Mouse (Mus musculus): ENCODE measurements around the gene Sln. TPM values are rescaled to one million over a fixed set of nuclear protein-coding genes. Genes with fewer than 3 reads are reported as not detected.

Gene Sln
- polyA plus RNA-seq (2012; fragmentation: generic; extraction: Trizol): not detected

GRCm38 (mm10) chr9:53849864-53850263 is at the start of gene Sln:
Gene Sln, plus strand, starts transcription at chr9:53850164.

Other genes with a start within 250 kb of the Sln start
- 10 to 100 TPM; 11.2 to 48.1 TPM for gene Acat1, start 239.8 kb upstream of the Sln start, polyA plus RNA-seq (2012; fragmentation: generic; extraction: Trizol)
- 1 to 10 TPM in 1 of 2 experiments, under 1 TPM in 1; 0.57 to 3.4 TPM for gene Cul5, start 180.2 kb upstream of the Sln start, polyA plus RNA-seq (2012; fragmentation: generic; extraction: Trizol)
- gene Rab39, start 143.9 kb upstream of the Sln start, polyA plus RNA-seq (2012; fragmentation: generic; extraction: Trizol): not detected
- gene Slc35f2, start 78.6 kb upstream of the Sln start, polyA plus RNA-seq (2012; fragmentation: generic; extraction: Trizol): not detected
- not detected for gene Elmod1, start 125.1 kb downstream of the Sln start, polyA plus RNA-seq (2012; fragmentation: generic; extraction: Trizol)
- gene Tnfaip8l3, start 218.2 kb downstream of the Sln start, polyA plus RNA-seq (2012; fragmentation: generic; extraction: Trizol): not detected

Measured in C3H10T1/2 (cell line).